Mouse (Mus musculus) liver, embryonic 11.5 days (tissue): ENCODE measurements at regions not wholly inside any gene's neighbourhood (a gene's known extent, or its start where the extent isn't known, plus 50 kb on each side); places are given as distances from the start of the nearest gene placed in this dataset.

Experiments
- ATAC-seq: fragments of 200-750 bp; cut with Nextera tagmentation; replicated peaks from 2 replicates; pipeline ENCODE4 v1.8.0; 2017; ENCODE audit warnings: moderate number of reproducible peaks, mild to moderate bottlenecking, moderate TSS enrichment, moderate library complexity; ENCODE audit not compliant: low FRiP score
- DNase-seq: peaks from one replicate; pipeline ENCODE4 v3.0.0-alpha.2; 2017; ENCODE audit warnings: low spot score
- H3K27ac ChIP-seq: fragments of 300-500 bp; sonication (generic); 2 replicates; pipeline ENCODE4 v1.5.1; 2014; ENCODE audit warnings: mild to moderate bottlenecking, low read depth, low read length, control low read depth
- H3K27me3 ChIP-seq: fragments of 300-500 bp; sonication (generic); replicated peaks from 2 replicates; pipeline ENCODE4 v1.6.1; 2014; ENCODE audit warnings: low read length, mixed read lengths; ENCODE audit not compliant: control insufficient read depth, insufficient read depth
- H3K36me3 ChIP-seq: fragments of 300-500 bp; sonication (generic); 2 replicates; pipeline ENCODE4 v1.6.1; 2014; ENCODE audit warnings: mild to moderate bottlenecking, low read length, moderate library complexity, mixed read lengths; ENCODE audit not compliant: control insufficient read depth, insufficient read depth
- H3K4me1 ChIP-seq: fragments of 300-500 bp; sonication (generic); replicated peaks from 2 replicates; pipeline ENCODE4 v1.6.1; 2014; ENCODE audit warnings: low read length, mixed read lengths; ENCODE audit not compliant: control insufficient read depth, insufficient read depth
- H3K4me2 ChIP-seq: fragments of 300-500 bp; sonication (generic); 2 replicates; pipeline ENCODE4 v1.6.1; 2014; ENCODE audit warnings: mild to moderate bottlenecking, control low read depth, moderate library complexity
- H3K4me3 ChIP-seq: fragments of 300-500 bp; sonication (generic); 2 replicates; pipeline ENCODE4 v1.5.1; 2014; ENCODE audit warnings: low read depth, low read length, control low read depth
- H3K9ac ChIP-seq: fragments of 300-500 bp; sonication (generic); 2 replicates; pipeline ENCODE4 v1.6.1; 2014; ENCODE audit warnings: low read depth, low read length, control low read depth
- H3K9me3 ChIP-seq: fragments of 300-500 bp; sonication (generic); 2 replicates; pipeline ENCODE4 v1.6.1; 2016; ENCODE audit warnings: low read length, inconsistent platforms, mixed read lengths; ENCODE audit not compliant: control insufficient read depth
- WGBS: fragments of 180-500 bp; shearing (Covaris S2); extraction: QIAGEN DNeasy Blood & Tissue Kit; methylation state at CpG from one replicate; pipeline ENCODE4 v1.1.7; 2014; 5-methylcytosine and 5-hydroxymethylcytosine counted together

GRCm38 (mm10) chr15:25510060-25510492 lies 96.5 kb upstream of the Basp1 start:
- Histone ChIP-seq H3K36me3 (no peaks in the 10 kb centered on the region), H3K4me3 (no peak overlapping the region), H3K4me2 (no peak overlapping the region), H3K27ac (no peak overlapping the region), H3K27me3 (no peaks in the 10 kb centered on the region), H3K9ac (no peak overlapping the region), H3K4me1 (no peaks in the 10 kb centered on the region), H3K9me3 (no peaks in the 10 kb centered on the region)
- ATAC-seq (no peak), DNase-seq (no peak)
- 44% methylated on average over 8 of the region's 8 CpGs for WGBS

GRCm38 (mm10) chr15:25518025-25518928 lies 104.0 kb upstream of the Myo10 start:
- H3K4me1 ChIP-seq: no peaks in the 10 kb centered on the region
- no peak overlapping the region for H3K4me2 ChIP-seq
- no peak overlapping the region for H3K9ac ChIP-seq
- H3K27me3 ChIP-seq: no peaks in the 10 kb centered on the region
- no peaks in the 10 kb centered on the region for H3K9me3 ChIP-seq
- ATAC-seq (no peak), DNase-seq (no peak)
- WGBS: 77% methylated on average over 15 of the region's 15 CpGs
- no peak overlapping the region for H3K4me3 ChIP-seq
- H3K36me3 ChIP-seq: no peaks in the 10 kb centered on the region
- no peak overlapping the region for H3K27ac ChIP-seq

- 53% methylated on average over 4 of the region's 4 CpGs for WGBS
- no peaks in the 10 kb centered on the region for H3K4me1 ChIP-seq
- ATAC-seq (no peak), DNase-seq (no peak)
- H3K9ac ChIP-seq: no peak overlapping the region
- H3K4me3 ChIP-seq: no peak overlapping the region
- no peaks in the 10 kb centered on the region for H3K9me3 ChIP-seq
- H3K36me3 ChIP-seq: no peaks in the 10 kb centered on the region
- H3K27me3 ChIP-seq: no peaks in the 10 kb centered on the region
- H3K4me2 ChIP-seq: no peak overlapping the region
- no peak overlapping the region for H3K27ac ChIP-seq
These were observed 98.1 kb upstream of the Myo10 start for GRCm38 (mm10) chr15:25524189-25524588.

GRCm38 (mm10) chr15:25525337-25525736 lies 97.0 kb upstream of the Myo10 start:
- H3K9me3 ChIP-seq: no peaks in the 10 kb centered on the region
- ATAC-seq: no peak
- H3K9ac ChIP-seq: no peak overlapping the region
- H3K27me3 ChIP-seq: no peaks in the 10 kb centered on the region
- H3K4me3 ChIP-seq: no peak overlapping the region
- no peaks in the 10 kb centered on the region for H3K4me1 ChIP-seq
- no peak overlapping the region for H3K27ac ChIP-seq
- 36% methylated on average over 7 of the region's 7 CpGs for WGBS
- DNase-seq: no peak
- no peaks in the 10 kb centered on the region for H3K36me3 ChIP-seq
- no peak overlapping the region for H3K4me2 ChIP-seq

GRCm38 (mm10) chr15:25536451-25537334 lies 85.6 kb upstream of the Myo10 start:
- Histone ChIP-seq H3K9me3 (no peaks in the 10 kb centered on the region), H3K4me1 (no peaks in the 10 kb centered on the region), H3K4me3 (no peak overlapping the region), H3K27me3 (no peaks in the 10 kb centered on the region), H3K9ac (no peak overlapping the region), H3K4me2 (no peak overlapping the region), H3K36me3 (no peaks in the 10 kb centered on the region), H3K27ac (no peak overlapping the region)
- ATAC-seq (no peak), DNase-seq (no peak)
- WGBS: 81% methylated on average over 22 of the region's 22 CpGs

GRCm38 (mm10) chr15:25539344-25540176 lies 82.8 kb upstream of the Myo10 start:
- Histone ChIP-seq H3K4me2 (no peak overlapping the region), H3K27me3 (no peaks in the 10 kb centered on the region), H3K9ac (no peak overlapping the region), H3K36me3 (no peaks in the 10 kb centered on the region), H3K4me1 (no peaks in the 10 kb centered on the region), H3K27ac (no peak overlapping the region), H3K9me3 (no peaks in the 10 kb centered on the region), H3K4me3 (no peak overlapping the region)
- no peak for ATAC-seq
- no peak for DNase-seq
- 60% methylated on average over 20 of the region's 20 CpGs for WGBS

GRCm38 (mm10) chr15:25542382-25542781 lies 79.9 kb upstream of the Myo10 start:
- Histone ChIP-seq H3K9ac (no peak overlapping the region), H3K36me3 (no peaks in the 10 kb centered on the region), H3K4me2 (no peak overlapping the region), H3K27me3 (no peaks in the 10 kb centered on the region), H3K4me1 (no peaks in the 10 kb centered on the region), H3K9me3 (no peaks in the 10 kb centered on the region), H3K4me3 (no peak overlapping the region), H3K27ac (no peak overlapping the region)
- WGBS: 72% methylated on average over 4 of the region's 4 CpGs
- ATAC-seq (no peak), DNase-seq (no peak)

GRCm38 (mm10) chr15:25546185-25546584 lies 76.1 kb upstream of the Myo10 start:
- 33% methylated on average over 4 of the region's 4 CpGs for WGBS
- no peaks in the 10 kb centered on the region for H3K27me3 ChIP-seq
- H3K27ac ChIP-seq: no peak overlapping the region
- H3K9me3 ChIP-seq: no peaks in the 10 kb centered on the region
- no peak overlapping the region for H3K4me3 ChIP-seq
- H3K4me2 ChIP-seq: no peak overlapping the region
- no peaks in the 10 kb centered on the region for H3K36me3 ChIP-seq
- ATAC-seq (no peak), DNase-seq (no peak)
- no peaks in the 10 kb centered on the region for H3K4me1 ChIP-seq
- no peak overlapping the region for H3K9ac ChIP-seq
